Mouse (Mus musculus): ENCODE results near the gene Rnase13. TPM values are rescaled to one million over a fixed set of nuclear protein-coding genes. Genes with fewer than 3 reads are reported as not detected.
A peak's percentile ranks its signal among the peaks of the same experiment; 100 is the strongest.

Rnase13 gene
- polyA plus RNA-seq, 1 experiment from 2014 or later, result not detected

DNA sequence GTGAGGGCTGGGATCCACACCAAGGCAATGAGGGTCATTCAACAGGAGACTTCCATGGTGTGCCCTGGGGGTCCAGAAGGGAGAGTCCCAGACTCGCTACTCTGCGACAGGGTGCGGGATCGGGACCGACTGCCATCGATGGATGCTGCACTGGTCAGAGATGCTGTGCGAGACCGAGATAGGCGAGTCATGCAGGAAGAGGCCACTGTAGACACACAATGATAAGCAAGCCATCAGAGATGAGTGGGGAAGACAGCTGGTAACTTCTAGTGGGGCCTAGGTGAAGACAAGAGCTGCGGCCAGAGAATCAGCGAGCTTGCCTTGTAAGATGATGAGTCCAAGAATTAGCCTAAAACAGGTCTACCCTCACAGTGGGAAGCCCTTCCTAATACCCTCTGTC, 16.5 kb downstream of the Rnase13 start:
- no peaks in the 10 kb centered on the region for H3K9me3 ChIP-seq (ENCODE audit: control insufficient read depth, low read length)
- 87% methylated on average over 11 of the region's 11 CpGs for WGBS
- H3K27ac ChIP-seq (replicated peaks; ENCODE audit: low read depth, low read length), result no peak overlapping the region
- no peak for DNase-seq (ENCODE audit: low spot score)
- ATAC-seq (ENCODE audit: low read depth), result no peak
- no peaks in the 10 kb centered on the region for H3K4me1 ChIP-seq (ENCODE audit: control insufficient read depth, insufficient read depth, low read length)
- no peak overlapping the region for H3K4me2 ChIP-seq (ENCODE audit: low read depth, low read length)
- H3K36me3 ChIP-seq (ENCODE audit: control insufficient read depth, insufficient read depth, low read length), result peaks cover 10% of the 10 kb centered on the region; the same call in 1 of the 2 replicates
- H3K4me3 ChIP-seq (ENCODE audit: low read depth, low read length), result no peak overlapping the region
- H3K9ac ChIP-seq (ENCODE audit: low read depth, low read length), result no peak overlapping the region
- H3K27me3 ChIP-seq (replicated peaks; ENCODE audit: control insufficient read depth, insufficient read depth, low read length), result no peaks in the 10 kb centered on the region

- 69% methylated on average over 7 of the region's 7 CpGs for WGBS
- 0 out of 2 replicates have a peak, but pooled peaks cover 5% of the 10 kb centered on the region for H3K36me3 ChIP-seq (ENCODE audit: control insufficient read depth, insufficient read depth, low read length)
These were observed 17.9 kb downstream of the Rnase13 start for GRCm38 (mm10) chr14:51904706-51905105.

GRCm38 (mm10) chr14:51903782-51904181, 18.8 kb downstream of the Rnase13 start:
- Histone ChIP-seq H3K9ac (ENCODE audit: low read depth, low read length) (no peak overlapping the region), H3K4me1 (ENCODE audit: control insufficient read depth, insufficient read depth, low read length) (no peaks in the 10 kb centered on the region), H3K4me2 (ENCODE audit: low read depth, low read length) (no peak overlapping the region), H3K27me3 (replicated peaks; ENCODE audit: control insufficient read depth, insufficient read depth, low read length) (no peaks in the 10 kb centered on the region), H3K36me3 (ENCODE audit: control insufficient read depth, insufficient read depth, low read length) (0 out of 2 replicates have a peak, but pooled peaks cover 4% of the 10 kb centered on the region), H3K9me3 (ENCODE audit: control insufficient read depth, low read length) (no peaks in the 10 kb centered on the region), H3K27ac (replicated peaks; ENCODE audit: low read depth, low read length) (no peak overlapping the region), H3K4me3 (ENCODE audit: low read depth, low read length) (no peak overlapping the region)
- 90% methylated on average over 9 of the region's 9 CpGs for WGBS
- DNase-seq (ENCODE audit: low spot score) (no peak), ATAC-seq (ENCODE audit: low read depth) (no peak)

More at GRCm38 (mm10) chr14:51904706-51905105, 17.9 kb downstream of the Rnase13 start:
- H3K9ac ChIP-seq (ENCODE audit: low read depth, low read length), result no peak overlapping the region
- ATAC-seq (ENCODE audit: low read depth) (no peak), DNase-seq (ENCODE audit: low spot score) (peak; percentile 58)
- no peaks in the 10 kb centered on the region for H3K9me3 ChIP-seq (ENCODE audit: control insufficient read depth, low read length)
- H3K4me2 ChIP-seq (ENCODE audit: low read depth, low read length), result no peak overlapping the region
- no peaks in the 10 kb centered on the region for H3K4me1 ChIP-seq (ENCODE audit: control insufficient read depth, insufficient read depth, low read length)
- H3K4me3 ChIP-seq (ENCODE audit: low read depth, low read length), result no peak overlapping the region
- H3K27ac ChIP-seq (replicated peaks; ENCODE audit: low read depth, low read length), result no peak overlapping the region
- no peaks in the 10 kb centered on the region for H3K27me3 ChIP-seq (replicated peaks; ENCODE audit: control insufficient read depth, insufficient read depth, low read length)

GRCm38 (mm10) chr14:51902806-51903710, 19.5 kb downstream of the Rnase13 start:
- Histone ChIP-seq H3K4me1 (ENCODE audit: control insufficient read depth, insufficient read depth, low read length) (no peaks in the 10 kb centered on the region), H3K4me2 (ENCODE audit: low read depth, low read length) (no peak overlapping the region), H3K9ac (ENCODE audit: low read depth, low read length) (no peak overlapping the region), H3K36me3 (ENCODE audit: control insufficient read depth, insufficient read depth, low read length) (0 out of 2 replicates have a peak, but pooled peaks cover 4% of the 10 kb centered on the region), H3K9me3 (ENCODE audit: control insufficient read depth, low read length) (no peaks in the 10 kb centered on the region), H3K27ac (replicated peaks; ENCODE audit: low read depth, low read length) (no peak overlapping the region), H3K27me3 (replicated peaks; ENCODE audit: control insufficient read depth, insufficient read depth, low read length) (no peaks in the 10 kb centered on the region), H3K4me3 (ENCODE audit: low read depth, low read length) (no peak overlapping the region)
- ATAC-seq (ENCODE audit: low read depth), result peak; percentile 76
- peak; percentile 68 for DNase-seq (ENCODE audit: low spot score)
- WGBS, result 55% methylated on average over 9 of the region's 9 CpGs

DNA sequence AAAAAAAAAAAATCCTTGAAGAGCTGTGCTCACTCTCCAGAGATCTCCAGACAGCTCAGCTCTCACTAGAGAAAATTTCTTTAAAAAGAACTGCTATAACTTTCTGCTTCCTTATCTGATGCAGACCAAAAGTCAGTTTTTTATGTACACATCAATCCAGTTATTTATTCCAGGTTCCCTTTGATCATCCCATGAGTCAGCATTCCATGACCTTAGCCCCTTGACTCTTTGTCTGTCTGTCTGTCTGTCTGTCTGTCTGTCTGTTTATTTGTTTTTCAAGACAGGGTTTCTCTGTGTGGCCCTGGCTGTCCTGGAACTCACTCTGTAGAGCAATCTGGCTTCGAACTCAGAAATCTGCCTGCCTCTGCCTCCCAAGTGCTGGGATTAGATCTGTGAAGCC, 23.2 kb downstream of the Rnase13 start:
- ATAC-seq (ENCODE audit: low read depth), result no peak
- WGBS, result 90% methylated on average over 1 of the region's 1 CpGs
- Histone ChIP-seq H3K4me3 (ENCODE audit: low read depth, low read length) (no peak overlapping the region), H3K27ac (replicated peaks; ENCODE audit: low read depth, low read length) (no peak overlapping the region), H3K4me1 (ENCODE audit: control insufficient read depth, insufficient read depth, low read length) (no peaks in the 10 kb centered on the region), H3K9me3 (ENCODE audit: control insufficient read depth, low read length) (no peaks in the 10 kb centered on the region), H3K36me3 (ENCODE audit: control insufficient read depth, insufficient read depth, low read length) (no peaks in the 10 kb centered on the region), H3K9ac (ENCODE audit: low read depth, low read length) (no peak overlapping the region), H3K4me2 (ENCODE audit: low read depth, low read length) (no peak overlapping the region), H3K27me3 (replicated peaks; ENCODE audit: control insufficient read depth, insufficient read depth, low read length) (no peaks in the 10 kb centered on the region)
- no peak for DNase-seq (ENCODE audit: low spot score)

DNA sequence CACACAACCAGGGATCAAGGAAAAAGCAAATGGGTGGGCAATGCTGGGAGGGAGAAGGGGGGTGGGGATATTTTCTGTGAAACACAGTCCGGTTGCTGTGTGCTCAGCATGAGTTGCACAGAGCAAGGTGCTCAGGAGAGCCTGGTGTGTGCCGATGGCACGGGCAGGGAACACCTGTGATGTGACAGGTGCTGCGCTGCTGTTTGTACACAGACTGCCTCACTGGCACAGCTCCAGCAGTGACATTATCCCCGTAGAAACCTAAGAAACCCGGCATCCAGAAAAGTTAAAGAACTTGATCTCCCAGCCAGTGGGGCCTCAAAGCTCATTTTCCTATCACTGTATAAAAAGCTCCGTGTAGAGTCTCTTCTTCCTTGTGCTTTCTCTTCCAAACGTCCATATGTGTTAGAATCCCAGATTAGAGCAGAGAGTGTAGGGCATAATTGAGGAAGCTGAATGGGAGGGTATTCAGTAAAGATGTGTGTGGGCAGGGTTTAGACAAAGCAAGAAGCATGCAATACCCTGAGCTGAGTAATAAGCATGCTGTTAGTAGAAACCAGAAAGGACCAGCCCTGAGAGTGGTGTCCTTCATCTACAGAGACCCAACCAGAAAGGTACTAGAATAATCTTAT, 25.9 kb downstream of the Rnase13 start:
- WGBS, result 57% methylated on average over 8 of the region's 8 CpGs
- H3K36me3 ChIP-seq (ENCODE audit: control insufficient read depth, insufficient read depth, low read length), result peaks cover 3% of the 10 kb centered on the region

GRCm38 (mm10) chr14:51896019-51896418, 26.6 kb downstream of the Rnase13 start:
- WGBS, result 80% methylated on average over 6 of the region's 6 CpGs
- Histone ChIP-seq H3K27me3 (replicated peaks; ENCODE audit: control insufficient read depth, insufficient read depth, low read length) (no peaks in the 10 kb centered on the region), H3K4me3 (ENCODE audit: low read depth, low read length) (no peak overlapping the region), H3K36me3 (ENCODE audit: control insufficient read depth, insufficient read depth, low read length) (peaks cover 9% of the 10 kb centered on the region), H3K4me1 (ENCODE audit: control insufficient read depth, insufficient read depth, low read length) (no peaks in the 10 kb centered on the region), H3K27ac (replicated peaks; ENCODE audit: low read depth, low read length) (no peak overlapping the region), H3K9ac (ENCODE audit: low read depth, low read length) (no peak overlapping the region), H3K9me3 (ENCODE audit: control insufficient read depth, low read length) (no peaks in the 10 kb centered on the region), H3K4me2 (ENCODE audit: low read depth, low read length) (no peak overlapping the region)
- no peak for DNase-seq (ENCODE audit: low spot score)
- ATAC-seq (ENCODE audit: low read depth), result no peak

More for the DNA sequence above, 25.9 kb downstream of the Rnase13 start:
- no peaks in the 10 kb centered on the region for H3K27me3 ChIP-seq (replicated peaks; ENCODE audit: control insufficient read depth, insufficient read depth, low read length)
- DNase-seq (ENCODE audit: low spot score) (peak; percentile 84), ATAC-seq (ENCODE audit: low read depth) (peak; percentile 80; the same call in 1 of the 2 replicates)
- H3K4me3 ChIP-seq (ENCODE audit: low read depth, low read length), result no peak overlapping the region
- H3K4me2 ChIP-seq (ENCODE audit: low read depth, low read length), result no peak overlapping the region
- H3K4me1 ChIP-seq (ENCODE audit: control insufficient read depth, insufficient read depth, low read length), result no peaks in the 10 kb centered on the region
- H3K9me3 ChIP-seq (ENCODE audit: control insufficient read depth, low read length), result no peaks in the 10 kb centered on the region
- H3K9ac ChIP-seq (ENCODE audit: low read depth, low read length), result no peak overlapping the region
- no peak overlapping the region for H3K27ac ChIP-seq (replicated peaks; ENCODE audit: low read depth, low read length)

- ATAC-seq (ENCODE audit: low read depth), result no peak
- Histone ChIP-seq H3K36me3 (ENCODE audit: control insufficient read depth, insufficient read depth, low read length) (peaks cover 19% of the 10 kb centered on the region), H3K9ac (ENCODE audit: low read depth, low read length) (0 out of 2 replicates have a peak overlapping the region, but pooled peaks have one; percentile 25), H3K4me1 (ENCODE audit: control insufficient read depth, insufficient read depth, low read length) (no peaks in the 10 kb centered on the region), H3K4me3 (ENCODE audit: low read depth, low read length) (no peak overlapping the region), H3K4me2 (ENCODE audit: low read depth, low read length) (no peak overlapping the region), H3K9me3 (ENCODE audit: control insufficient read depth, low read length) (no peaks in the 10 kb centered on the region), H3K27me3 (replicated peaks; ENCODE audit: control insufficient read depth, insufficient read depth, low read length) (no peaks in the 10 kb centered on the region), H3K27ac (replicated peaks; ENCODE audit: low read depth, low read length) (no peak overlapping the region)
- 77% methylated on average over 14 of the region's 14 CpGs for WGBS
- DNase-seq (ENCODE audit: low spot score), result no peak
These were observed 27.5 kb downstream of the Rnase13 start for GRCm38 (mm10) chr14:51895071-51895470.

All from embryonic facial prominence, embryonic 14.5 days (tissue).